Mouse (Mus musculus) hindbrain, embryonic 13.5 days (tissue): ENCODE results near the gene Ccdc81. TPM values are rescaled to one million over a fixed set of nuclear protein-coding genes. Genes with fewer than 3 reads are reported as not detected.

Source experiments
- ATAC-seq: fragments of 200-750 bp; cut with Nextera tagmentation; 2 replicates; pipeline ENCODE4 v1.8.0; 2017; ENCODE audit warnings: moderate TSS enrichment; ENCODE audit not compliant: low FRiP score
- H3K27ac ChIP-seq: fragments of 300-500 bp; sonication (generic); 2 replicates; pipeline ENCODE4 v1.5.1; 2015; ENCODE audit warnings: inconsistent platforms, mild to moderate bottlenecking, moderate library complexity
- H3K27me3 ChIP-seq: fragments of 300-500 bp; sonication (generic); 2 replicates; pipeline ENCODE4 v1.6.1; 2015; ENCODE audit warnings: mild to moderate bottlenecking, inconsistent platforms
- H3K36me3 ChIP-seq: fragments of 300-500 bp; sonication (generic); 2 replicates; pipeline ENCODE4 v1.6.1; 2015; ENCODE audit warnings: mild to moderate bottlenecking, inconsistent platforms
- H3K4me1 ChIP-seq: fragments of 300-500 bp; sonication (generic); replicated peaks from 2 replicates; pipeline ENCODE4 v1.6.1; 2015; ENCODE audit warnings: inconsistent platforms
- H3K4me2 ChIP-seq: fragments of 300-500 bp; sonication (generic); 2 replicates; pipeline ENCODE4 v1.6.1; 2015; ENCODE audit warnings: inconsistent platforms, mild to moderate bottlenecking, moderate library complexity
- H3K4me3 ChIP-seq: fragments of 300-500 bp; sonication (generic); 2 replicates; pipeline ENCODE4 v1.5.1; 2015; ENCODE audit warnings: mild to moderate bottlenecking, inconsistent platforms
- H3K9ac ChIP-seq: fragments of 300-500 bp; sonication (generic); 2 replicates; pipeline ENCODE4 v1.6.1; 2015; ENCODE audit warnings: mild to moderate bottlenecking, inconsistent platforms
- H3K9me3 ChIP-seq: fragments of 300-500 bp; sonication (generic); 2 replicates; pipeline ENCODE4 v1.6.1; 2016; ENCODE audit warnings: inconsistent platforms
- WGBS: fragments of 180-500 bp; shearing (Covaris S2); methylation state at CpG from one replicate; pipeline ENCODE4 v1.1.7; 2015; 5-methylcytosine and 5-hydroxymethylcytosine counted together
- polyA plus RNA-seq: library from polyadenylated mRNA; unstranded; fragments of >200 nt; fragmentation: Nextera tagmentation; extraction: Ambion mirVana; gene quantifications from 2 replicates; pipeline ENCODE4 v1.2.1, GENCODE M21; 2015

Gene Ccdc81
- polyA plus RNA-seq, 1 experiment from 2014 or later = 1.1 TPM

DNA sequence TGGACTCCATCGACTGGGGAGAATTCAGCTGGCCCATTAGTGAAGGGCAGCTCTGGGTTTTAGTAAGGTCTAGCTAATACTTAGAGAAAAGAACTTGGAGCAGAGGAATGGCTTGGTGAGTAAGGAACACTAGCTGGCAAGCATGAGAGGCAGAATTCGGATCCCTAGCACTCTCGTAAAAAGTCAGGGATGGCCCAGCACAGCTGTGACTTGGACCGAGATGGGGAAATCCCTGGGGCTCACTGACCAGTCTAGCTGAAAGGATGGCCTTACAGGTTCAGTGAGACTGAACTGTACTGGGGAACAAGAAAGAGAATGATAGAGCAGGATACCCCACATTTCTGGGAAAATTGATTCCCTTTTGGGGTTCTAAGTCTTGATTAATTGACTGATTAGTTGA lies 6.3 kb upstream of the Ccdc81 start:
- no peak overlapping the region for H3K4me3 ChIP-seq
- no peak overlapping the region for H3K4me2 ChIP-seq
- H3K9ac ChIP-seq = no peak overlapping the region
- H3K9me3 ChIP-seq = no peaks in the 10 kb centered on the region
- no peaks in the 10 kb centered on the region for H3K27me3 ChIP-seq
- WGBS = 87% methylated on average over 4 of the region's 4 CpGs
- peaks cover 2% of the 10 kb centered on the region; the same call in 1 of the 2 replicates for H3K36me3 ChIP-seq
- ATAC-seq = no peak
- H3K27ac ChIP-seq = no peak overlapping the region
- H3K4me1 ChIP-seq = no peaks in the 10 kb centered on the region

DNA sequence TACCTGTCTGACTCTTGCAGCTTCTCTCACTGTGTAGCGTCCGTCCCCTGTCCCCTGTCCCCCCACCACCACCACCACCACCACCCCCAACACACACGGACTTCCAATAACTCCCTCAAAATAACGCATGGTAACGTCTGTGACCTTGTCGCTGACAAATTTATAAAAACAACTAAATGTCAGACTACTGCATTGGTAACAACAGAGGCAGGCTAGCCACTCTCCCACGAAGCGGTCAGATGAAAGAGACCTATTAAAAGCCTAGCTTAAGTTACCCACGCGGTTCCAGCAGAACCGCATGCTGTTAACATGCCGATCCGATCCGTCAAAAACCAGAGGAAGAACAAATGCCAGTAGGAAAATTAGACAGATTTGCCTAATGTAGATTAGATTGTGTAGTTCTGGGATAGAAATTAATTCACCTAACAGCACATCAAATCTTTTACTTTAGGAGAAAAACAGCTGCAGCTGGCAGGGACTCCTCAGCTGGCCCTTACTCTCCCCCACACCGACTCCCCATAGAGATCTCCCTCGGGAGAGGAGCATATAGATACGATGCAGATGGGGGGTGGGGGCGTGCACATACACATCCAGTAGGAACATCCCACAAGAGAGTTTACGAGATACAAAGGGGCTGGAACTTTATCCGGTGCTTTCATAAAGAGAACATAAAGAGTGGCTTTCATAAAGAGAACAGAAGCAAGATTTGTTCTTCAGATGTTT lies 5.6 kb upstream of the Ccdc81 start:
- H3K9ac ChIP-seq = no peak overlapping the region

DNA sequence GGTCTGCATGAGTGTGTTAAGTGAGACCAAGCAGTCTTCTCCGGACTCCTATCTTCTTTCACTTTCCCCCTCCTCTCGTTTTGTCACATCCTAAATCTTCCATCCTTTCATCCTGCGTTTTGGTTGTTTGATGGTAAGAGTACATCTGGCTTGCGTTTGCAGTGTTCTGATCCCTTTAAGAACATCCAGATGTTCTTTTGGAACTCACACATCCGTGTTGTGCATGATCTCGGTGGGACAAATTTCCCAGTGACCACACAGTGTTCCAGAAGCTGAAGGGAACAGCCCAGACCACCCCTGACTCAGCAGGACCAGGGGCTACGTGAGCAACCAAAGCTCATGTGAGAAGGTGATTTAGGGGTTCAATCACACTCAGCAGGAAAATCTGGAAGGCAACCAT lies 5.0 kb upstream of the Ccdc81 start:
- H3K36me3 ChIP-seq = no peaks in the 10 kb centered on the region
- H3K27ac ChIP-seq = no peak overlapping the region
- H3K4me1 ChIP-seq = peaks cover 6% of the 10 kb centered on the region
- no peak overlapping the region for H3K4me3 ChIP-seq
- no peak overlapping the region for H3K9ac ChIP-seq
- H3K4me2 ChIP-seq = no peak overlapping the region
- no peaks in the 10 kb centered on the region for H3K27me3 ChIP-seq
- H3K9me3 ChIP-seq = no peaks in the 10 kb centered on the region
- no peak for ATAC-seq
- WGBS = 71% methylated on average over 7 of the region's 7 CpGs

More for the DNA sequence above, 5.6 kb upstream of the Ccdc81 start:
- H3K27ac ChIP-seq = no peak overlapping the region
- no peaks in the 10 kb centered on the region for H3K4me1 ChIP-seq
- no peak for ATAC-seq
- H3K4me3 ChIP-seq = no peak overlapping the region
- no peaks in the 10 kb centered on the region for H3K36me3 ChIP-seq
- H3K4me2 ChIP-seq = no peak overlapping the region
- no peaks in the 10 kb centered on the region for H3K27me3 ChIP-seq
- 79% methylated on average over 20 of the region's 20 CpGs for WGBS
- no peaks in the 10 kb centered on the region for H3K9me3 ChIP-seq

DNA sequence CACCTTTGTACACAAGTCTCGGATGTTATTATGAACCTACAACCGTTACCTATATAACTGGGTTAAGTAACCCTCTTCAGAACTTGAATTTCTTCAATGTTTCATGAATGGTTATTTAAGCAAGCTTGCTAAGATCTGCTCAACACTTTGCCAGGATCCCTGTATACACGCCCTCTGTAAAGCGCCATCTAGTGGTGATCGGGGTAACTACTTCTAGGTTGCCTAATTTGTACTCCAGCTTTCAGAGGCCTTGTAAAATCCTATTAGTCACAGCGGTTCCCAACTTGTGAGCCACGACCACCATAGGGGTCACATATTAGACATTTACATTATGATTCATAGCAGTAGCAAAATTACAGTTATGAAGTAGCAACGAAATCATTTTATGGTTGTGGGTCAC lies 4.5 kb upstream of the Ccdc81 start:
- Histone ChIP-seq H3K36me3 (no peaks in the 10 kb centered on the region), H3K27ac (no peak overlapping the region), H3K9me3 (no peaks in the 10 kb centered on the region), H3K9ac (no peak overlapping the region), H3K4me3 (no peak overlapping the region), H3K4me1 (peaks cover 9% of the 10 kb centered on the region), H3K4me2 (no peak overlapping the region), H3K27me3 (no peaks in the 10 kb centered on the region)
- WGBS = 16% methylated on average over 8 of the region's 8 CpGs
- peak; percentile 40 for ATAC-seq

DNA sequence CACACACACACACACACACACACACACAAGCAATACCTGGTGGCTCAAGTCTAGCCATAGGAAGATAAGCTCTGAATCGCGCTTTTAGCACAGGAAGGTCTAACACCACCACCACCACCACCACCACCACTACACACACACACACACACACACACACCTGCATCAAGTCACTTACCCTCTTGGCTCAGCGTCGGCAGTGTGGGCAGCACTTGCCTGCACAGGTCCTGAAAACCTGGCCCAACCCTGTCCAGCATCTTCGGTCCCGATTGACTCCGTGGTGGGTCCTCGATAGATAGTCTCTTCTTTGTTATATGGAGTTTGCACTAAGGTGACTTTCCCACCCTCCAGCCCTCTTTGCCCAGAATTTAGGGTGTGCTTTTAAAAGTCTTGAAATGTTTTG lies 422 bp downstream of the Ccdc81 start:
- Histone ChIP-seq H3K36me3 (no peaks in the 10 kb centered on the region), H3K4me1 (peaks cover 9% of the 10 kb centered on the region), H3K4me3 (no peak overlapping the region), H3K27me3 (no peaks in the 10 kb centered on the region), H3K27ac (no peak overlapping the region), H3K9ac (no peak overlapping the region), H3K4me2 (peak overlapping the region; percentile 38; the same call in 1 of the 2 replicates), H3K9me3 (no peaks in the 10 kb centered on the region)
- ATAC-seq = no peak
- 76% methylated on average over 8 of the region's 8 CpGs for WGBS

DNA sequence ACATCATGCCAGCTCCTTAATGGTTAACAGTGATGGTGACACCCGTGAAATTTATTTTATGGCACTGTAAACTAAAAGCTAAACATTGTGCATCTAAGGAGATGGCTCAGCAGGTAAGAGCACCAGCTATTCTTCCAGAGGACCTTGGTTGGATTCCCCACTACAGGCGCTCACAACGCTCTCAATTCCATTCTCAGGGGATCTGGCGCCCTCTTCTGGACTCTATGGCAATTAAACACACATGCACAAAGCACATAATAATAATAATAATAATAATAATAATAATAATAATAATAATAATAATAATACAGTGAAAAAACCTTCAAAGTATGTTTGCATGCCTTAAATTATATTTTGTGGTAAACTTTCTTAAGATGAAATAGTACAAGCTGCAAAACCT lies 11.6 kb downstream of the Ccdc81 start:
- Histone ChIP-seq H3K4me3 (no peak overlapping the region), H3K27me3 (no peaks in the 10 kb centered on the region), H3K9ac (no peak overlapping the region), H3K27ac (no peak overlapping the region), H3K9me3 (no peaks in the 10 kb centered on the region), H3K36me3 (no peaks in the 10 kb centered on the region), H3K4me2 (no peak overlapping the region), H3K4me1 (no peaks in the 10 kb centered on the region)
- ATAC-seq = no peak
- WGBS = 37% methylated on average over 4 of the region's 4 CpGs

DNA sequence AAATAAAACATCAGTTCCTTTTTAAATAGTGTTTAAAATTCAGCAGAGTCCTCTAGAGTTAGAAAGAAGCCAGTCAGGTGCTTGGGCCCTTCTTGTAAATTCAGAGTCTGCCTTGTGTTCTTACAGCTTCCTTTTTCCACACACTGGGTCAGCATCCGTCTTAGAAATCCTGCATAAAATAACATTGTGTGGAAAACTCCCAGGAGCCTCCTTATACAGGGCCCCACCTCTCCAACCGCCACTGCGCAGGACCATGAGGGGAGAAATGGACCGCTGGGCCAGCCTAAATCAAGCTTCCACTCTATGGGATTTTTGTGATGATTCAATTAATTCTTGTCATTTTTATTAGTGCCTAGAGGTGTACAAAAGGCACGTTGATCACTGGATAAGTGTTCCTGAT lies 12.0 kb downstream of the Ccdc81 start:
- no peaks in the 10 kb centered on the region for H3K36me3 ChIP-seq
- ATAC-seq = no peak
- H3K9me3 ChIP-seq = no peaks in the 10 kb centered on the region
- H3K4me1 ChIP-seq = no peaks in the 10 kb centered on the region
- H3K27me3 ChIP-seq = no peaks in the 10 kb centered on the region
- no peak overlapping the region for H3K4me3 ChIP-seq
- 75% methylated on average over 5 of the region's 5 CpGs for WGBS
- no peak overlapping the region for H3K27ac ChIP-seq
- no peak overlapping the region for H3K4me2 ChIP-seq
- H3K9ac ChIP-seq = no peak overlapping the region

DNA sequence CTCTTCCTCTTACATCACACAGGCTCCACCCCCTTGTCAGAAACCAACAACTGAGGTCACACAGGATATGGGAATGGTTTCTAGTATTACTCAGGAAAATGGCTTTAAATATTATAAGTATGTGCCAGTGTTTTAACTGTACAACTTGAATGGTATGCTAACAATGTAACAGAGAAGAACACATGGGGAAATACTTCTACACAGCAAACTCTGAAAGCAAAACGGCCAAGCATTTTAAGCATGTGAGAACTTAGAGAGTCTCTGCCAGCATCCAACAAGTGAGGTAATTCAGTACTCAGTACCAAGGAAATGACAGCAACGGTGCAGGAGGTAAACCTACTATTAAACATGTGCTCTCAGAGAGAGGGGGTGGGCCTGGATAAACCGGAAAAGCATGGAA lies 18.9 kb downstream of the Ccdc81 start:
- no peak for ATAC-seq
- WGBS = 78% methylated on average over 3 of the region's 3 CpGs

DNA sequence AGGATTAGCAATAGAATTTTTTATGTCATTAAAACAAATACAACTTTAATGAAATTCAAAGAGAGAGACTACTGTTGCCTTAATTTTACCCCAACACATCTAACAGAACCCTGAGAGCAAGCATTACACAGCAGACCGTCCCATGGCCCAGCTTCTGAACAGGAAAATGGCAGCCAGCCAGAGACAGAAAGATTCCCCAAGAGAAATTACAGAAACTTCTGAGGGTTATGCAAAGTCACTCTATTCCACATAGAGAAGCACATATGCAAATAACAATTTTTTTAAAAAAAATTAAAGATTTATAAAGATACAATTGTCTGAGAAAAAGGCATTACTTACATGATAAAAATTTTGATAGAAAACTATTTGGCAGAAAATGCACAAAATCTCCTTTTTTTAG lies 23.7 kb downstream of the Ccdc81 start:
- Histone ChIP-seq H3K4me1 (no peaks in the 10 kb centered on the region), H3K27ac (no peak overlapping the region), H3K36me3 (no peaks in the 10 kb centered on the region), H3K27me3 (no peaks in the 10 kb centered on the region), H3K4me3 (no peak overlapping the region), H3K9ac (no peak overlapping the region), H3K4me2 (no peak overlapping the region), H3K9me3 (no peaks in the 10 kb centered on the region)
- no peak for ATAC-seq
- 75% methylated on average over 1 of the region's 1 CpGs for WGBS

More for the DNA sequence above, 18.9 kb downstream of the Ccdc81 start:
- Histone ChIP-seq H3K4me2 (no peak overlapping the region), H3K27ac (no peak overlapping the region), H3K4me1 (no peaks in the 10 kb centered on the region), H3K9me3 (no peaks in the 10 kb centered on the region), H3K9ac (no peak overlapping the region), H3K36me3 (no peaks in the 10 kb centered on the region), H3K4me3 (no peak overlapping the region), H3K27me3 (no peaks in the 10 kb centered on the region)

DNA sequence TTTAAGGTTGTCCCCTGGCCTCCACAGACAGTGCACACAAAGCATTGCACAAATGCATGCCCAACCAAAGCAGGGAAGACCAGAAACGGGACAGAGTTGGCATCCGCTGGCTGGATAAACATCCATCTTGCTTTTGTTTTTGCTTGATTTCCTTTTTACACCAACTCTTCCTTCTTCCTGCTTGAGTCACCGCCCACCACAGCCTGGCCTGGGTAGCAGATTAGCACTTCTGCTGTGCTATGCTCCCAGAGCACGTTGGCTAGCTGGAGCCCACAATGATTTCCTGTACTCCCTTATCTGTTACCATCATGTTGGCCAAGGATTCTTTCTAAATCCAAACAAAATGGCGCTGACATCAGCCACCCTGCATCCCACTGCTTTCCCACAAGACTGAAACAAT lies 36.2 kb downstream of the Ccdc81 start:
- H3K9me3 ChIP-seq = no peaks in the 10 kb centered on the region
- no peak for ATAC-seq
- no peak overlapping the region for H3K9ac ChIP-seq
- 84% methylated on average over 5 of the region's 5 CpGs for WGBS
- no peaks in the 10 kb centered on the region for H3K36me3 ChIP-seq
- H3K27me3 ChIP-seq = no peaks in the 10 kb centered on the region
- no peak overlapping the region for H3K4me2 ChIP-seq
- no peaks in the 10 kb centered on the region for H3K4me1 ChIP-seq
- H3K4me3 ChIP-seq = no peak overlapping the region
- no peak overlapping the region for H3K27ac ChIP-seq

DNA sequence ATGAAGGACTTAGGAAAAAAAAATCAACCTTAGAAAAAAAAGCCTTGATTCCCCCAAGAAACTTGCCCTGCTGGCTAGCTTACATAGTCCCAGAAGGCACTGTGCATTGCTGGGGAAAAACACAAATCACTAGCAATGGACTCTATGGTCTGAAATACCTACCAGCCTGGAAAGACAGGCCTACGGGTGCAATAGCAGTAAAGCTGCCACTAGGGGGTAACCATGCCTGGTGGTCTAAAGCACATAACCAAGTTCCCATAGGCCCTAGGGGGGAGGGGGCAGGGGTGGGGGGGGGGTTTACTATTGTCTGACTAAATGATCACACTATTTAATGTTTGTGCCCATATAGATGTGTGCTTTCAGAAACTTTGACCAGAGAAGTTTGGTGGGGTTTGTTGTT lies 38.7 kb downstream of the Ccdc81 start:
- ATAC-seq = no peak

DNA sequence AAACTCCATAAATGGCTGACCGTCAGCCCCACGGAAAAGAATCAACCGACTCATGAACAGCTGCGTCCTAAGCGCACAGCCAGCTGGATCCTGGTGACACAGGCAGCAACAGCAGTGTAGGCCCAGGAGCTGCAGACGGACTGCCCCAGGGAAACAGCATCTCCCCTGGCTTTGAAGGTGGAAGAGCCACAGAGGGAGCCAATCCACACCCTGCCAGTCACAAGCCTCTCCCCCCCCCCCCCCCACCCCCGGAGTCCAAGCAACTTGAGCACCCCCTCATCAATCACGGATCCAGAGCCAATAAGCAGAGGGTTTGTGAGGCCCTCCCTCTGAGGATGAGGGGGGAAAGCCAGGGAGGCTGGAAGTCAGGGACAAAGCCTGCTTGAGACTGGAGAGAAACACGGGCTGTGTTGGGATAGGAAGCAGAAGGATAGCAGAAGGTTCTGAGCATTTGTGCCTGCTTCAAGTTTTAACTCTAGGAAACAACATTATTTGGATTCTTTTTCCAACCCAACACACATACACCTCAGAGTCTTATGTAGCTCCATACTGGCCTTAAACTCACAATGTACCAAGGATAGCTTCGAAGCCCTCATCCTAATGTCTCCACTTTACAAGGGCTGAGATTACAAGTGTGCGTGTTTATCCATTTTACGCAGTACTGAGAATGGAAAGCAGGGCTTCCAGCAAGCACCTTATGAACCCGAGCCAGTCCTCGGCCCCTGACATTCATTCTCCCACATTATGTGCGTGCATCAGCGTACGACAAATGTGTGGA lies 46.8 kb downstream of the Ccdc81 start:
- H3K9me3 ChIP-seq = no peaks in the 10 kb centered on the region
- H3K9ac ChIP-seq = no peak overlapping the region
- peaks cover 12% of the 10 kb centered on the region; the same call in 1 of the 2 replicates for H3K4me1 ChIP-seq
- ATAC-seq = peak; percentile 90
- no peak overlapping the region for H3K4me3 ChIP-seq
- no peak overlapping the region for H3K27ac ChIP-seq
- no peaks in the 10 kb centered on the region for H3K36me3 ChIP-seq
- H3K4me2 ChIP-seq = 0 out of 2 replicates have a peak overlapping the region, but pooled peaks have one; percentile 8
- H3K27me3 ChIP-seq = no peaks in the 10 kb centered on the region
- 41% methylated on average over 16 of the region's 17 CpGs for WGBS

More for the DNA sequence above, 38.7 kb downstream of the Ccdc81 start:
- 100% methylated on average over 1 of the region's 1 CpGs for WGBS
- Histone ChIP-seq H3K4me1 (no peaks in the 10 kb centered on the region), H3K27ac (no peak overlapping the region), H3K4me2 (no peak overlapping the region), H3K9ac (no peak overlapping the region), H3K9me3 (no peaks in the 10 kb centered on the region), H3K4me3 (no peak overlapping the region), H3K27me3 (no peaks in the 10 kb centered on the region), H3K36me3 (no peaks in the 10 kb centered on the region)

DNA sequence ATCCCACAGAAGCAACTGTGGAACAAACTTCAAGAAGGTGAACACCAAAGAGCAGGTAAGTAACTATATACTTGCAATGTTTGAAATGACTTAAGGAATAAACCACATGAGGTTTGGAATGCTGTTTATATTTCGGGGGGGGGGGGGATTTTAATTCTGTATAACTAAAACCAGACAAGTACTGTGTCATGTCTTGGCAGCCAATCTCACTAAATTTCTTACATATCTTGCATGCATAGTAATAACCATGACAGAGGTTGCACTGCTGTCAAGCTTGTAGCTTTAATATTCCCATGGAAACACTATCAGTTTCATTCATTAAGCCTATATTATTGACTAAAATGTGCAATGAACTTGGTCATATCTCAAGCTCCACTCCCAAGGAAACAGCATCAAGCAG lies 48.2 kb downstream of the Ccdc81 start:
- ATAC-seq = no peak
- 79% methylated on average over 1 of the region's 1 CpGs for WGBS
- H3K4me1 ChIP-seq = peaks cover 12% of the 10 kb centered on the region; the same call in 1 of the 2 replicates

More for the DNA sequence above, 48.2 kb downstream of the Ccdc81 start:
- Histone ChIP-seq H3K9me3 (no peaks in the 10 kb centered on the region), H3K4me2 (no peak overlapping the region), H3K27ac (no peak overlapping the region), H3K27me3 (no peaks in the 10 kb centered on the region), H3K36me3 (no peaks in the 10 kb centered on the region), H3K9ac (no peak overlapping the region), H3K4me3 (no peak overlapping the region)
